Mouse (Mus musculus): ENCODE measurements around the gene Med13l.

Med13l gene

GRCm38 (mm10) chr5:118691025-118691709, 130.7 kb downstream of the Med13l start:
- no peak for DNase-seq (ENCODE audit: low read depth, low spot score)

GRCm38 (mm10) chr5:118691710-118692040, 131.2 kb downstream of the Med13l start:
- no peak for DNase-seq (ENCODE audit: low read depth, low spot score)

- no peak for DNase-seq (ENCODE audit: low read depth, low spot score)
These were observed 133.5 kb downstream of the Med13l start for GRCm38 (mm10) chr5:118693996-118694395.

- DNase-seq (ENCODE audit: low read depth, low spot score) = no peak
These were observed 136.6 kb downstream of the Med13l start for GRCm38 (mm10) chr5:118697073-118697472.

GRCm38 (mm10) chr5:118700978-118701377, 140.5 kb downstream of the Med13l start:
- DNase-seq (ENCODE audit: low read depth, low spot score) = no peak

GRCm38 (mm10) chr5:118702674-118703073, 142.2 kb downstream of the Med13l start:
- no peak for DNase-seq (ENCODE audit: low read depth, low spot score)

GRCm38 (mm10) chr5:118704148-118704547, 143.7 kb downstream of the Med13l start:
- no peak for DNase-seq (ENCODE audit: low read depth, low spot score)

GRCm38 (mm10) chr5:118704960-118705359, 144.5 kb downstream of the Med13l start:
- no peak for DNase-seq (ENCODE audit: low read depth, low spot score)

GRCm38 (mm10) chr5:118706009-118706408, 145.5 kb downstream of the Med13l start:
- DNase-seq (ENCODE audit: low read depth, low spot score) = no peak

GRCm38 (mm10) chr5:118706414-118706813, 145.9 kb downstream of the Med13l start:
- no peak for DNase-seq (ENCODE audit: low read depth, low spot score)

- DNase-seq (ENCODE audit: low read depth, low spot score) = no peak
These were observed 147.0 kb downstream of the Med13l start for GRCm38 (mm10) chr5:118707501-118707900.

- DNase-seq (ENCODE audit: low read depth, low spot score) = peak; percentile 49
These were observed 147.9 kb downstream of the Med13l start for GRCm38 (mm10) chr5:118708215-118708949.

GRCm38 (mm10) chr5:118709847-118710251, 149.4 kb downstream of the Med13l start:
- no peak for DNase-seq (ENCODE audit: low read depth, low spot score)

GRCm38 (mm10) chr5:118715518-118715917, 155.0 kb downstream of the Med13l start:
- no peak for DNase-seq (ENCODE audit: low read depth, low spot score)

GRCm38 (mm10) chr5:118716295-118717271, 156.1 kb downstream of the Med13l start:
- no peak for DNase-seq (ENCODE audit: low read depth, low spot score)

GRCm38 (mm10) chr5:118717456-118717855, 157.0 kb downstream of the Med13l start:
- DNase-seq (ENCODE audit: low read depth, low spot score) = no peak

GRCm38 (mm10) chr5:118718070-118718469, 157.6 kb downstream of the Med13l start:
- no peak for DNase-seq (ENCODE audit: low read depth, low spot score)

- no peak for DNase-seq (ENCODE audit: low read depth, low spot score)
These were observed 160.9 kb downstream of the Med13l start for GRCm38 (mm10) chr5:118721416-118721815.

- no peak for DNase-seq (ENCODE audit: low read depth, low spot score)
These were observed 161.4 kb downstream of the Med13l start for GRCm38 (mm10) chr5:118721848-118722247.

GRCm38 (mm10) chr5:118722456-118722855, 162.0 kb downstream of the Med13l start:
- DNase-seq (ENCODE audit: low read depth, low spot score) = no peak

GRCm38 (mm10) chr5:118725425-118725824, 164.9 kb downstream of the Med13l start:
- no peak for DNase-seq (ENCODE audit: low read depth, low spot score)

GRCm38 (mm10) chr5:118725886-118726505, 165.5 kb downstream of the Med13l start:
- no peak for DNase-seq (ENCODE audit: low read depth, low spot score)

Measured in WW6 (cell line).